Mouse (Mus musculus) heart, embryonic 12.5 days (tissue): ENCODE results near the gene Pemt. TPM values are rescaled to one million over a fixed set of nuclear protein-coding genes. Genes with fewer than 3 reads are reported as not detected.
A peak's percentile ranks its signal among the peaks of the same experiment; 100 is the strongest.

ENCODE experiments used
- ATAC-seq: fragments of 200-750 bp; cut with Nextera tagmentation; 2 replicates; pipeline ENCODE4 v1.8.0; 2017; ENCODE audit warnings: moderate TSS enrichment, moderate library complexity; ENCODE audit not compliant: insufficient number of reproducible peaks, low FRiP score
- H3K27ac ChIP-seq: fragments of 300-500 bp; sonication (generic); 2 replicates; pipeline ENCODE4 v1.5.1; 2016; ENCODE audit warnings: mild to moderate bottlenecking, moderate library complexity; ENCODE audit not compliant: poor library complexity, severe bottlenecking
- H3K27me3 ChIP-seq: fragments of 300-500 bp; sonication (generic); replicated peaks from 2 replicates; pipeline ENCODE4 v1.6.1; 2016; ENCODE audit warnings: mild to moderate bottlenecking, moderate library complexity
- H3K36me3 ChIP-seq: fragments of 300-500 bp; sonication (generic); 2 replicates; pipeline ENCODE4 v1.6.1; 2016; ENCODE audit warnings: mild to moderate bottlenecking, moderate library complexity
- H3K4me1 ChIP-seq: fragments of 300-500 bp; sonication (generic); replicated peaks from 2 replicates; pipeline ENCODE4 v1.6.1; 2016; ENCODE audit warnings: mild to moderate bottlenecking
- H3K4me2 ChIP-seq: fragments of 300-500 bp; sonication (generic); 2 replicates; pipeline ENCODE4 v1.6.1; 2016; ENCODE audit warnings: mild to moderate bottlenecking, moderate library complexity
- H3K4me3 ChIP-seq: fragments of 300-500 bp; sonication (generic); 2 replicates; pipeline ENCODE4 v1.5.1; 2016; ENCODE audit warnings: mild to moderate bottlenecking
- H3K9ac ChIP-seq: fragments of 300-500 bp; sonication (generic); 2 replicates; pipeline ENCODE4 v1.6.1; 2016; ENCODE audit warnings: mild to moderate bottlenecking, moderate library complexity
- H3K9me3 ChIP-seq: fragments of 300-500 bp; sonication (generic); replicated peaks from 2 replicates; pipeline ENCODE4 v1.6.1; 2016; ENCODE audit warnings: mild to moderate bottlenecking, moderate library complexity
- WGBS: fragments of 180-500 bp; shearing (Covaris S2); methylation state at CpG from one replicate; pipeline ENCODE4 v1.1.7; 2016; 5-methylcytosine and 5-hydroxymethylcytosine counted together
- polyA plus RNA-seq: library from polyadenylated mRNA; unstranded; fragments of >200 nt; fragmentation: Nextera tagmentation; extraction: Ambion mirVana; gene quantifications from 2 replicates; pipeline ENCODE4 v1.2.1, GENCODE M21; 2016

Gene Pemt
- polyA plus RNA-seq, 1 experiment from 2014 or later: 12.6 TPM

GRCm38 (mm10) chr11:59994318-59994717 lies 52.0 kb downstream of the Pemt start:
- Histone ChIP-seq H3K9me3 (peaks cover 8% of the 10 kb centered on the region; the same call in 1 of the 2 replicates), H3K27ac (peak overlapping the region; percentile 25), H3K4me1 (peaks cover 28% of the 10 kb centered on the region), H3K36me3 (no peaks in the 10 kb centered on the region), H3K27me3 (no peaks in the 10 kb centered on the region), H3K4me2 (peak overlapping the region; percentile 24), H3K9ac (no peak overlapping the region), H3K4me3 (no peak overlapping the region)
- ATAC-seq: no peak
- 31% methylated on average over 9 of the region's 9 CpGs for WGBS

- ATAC-seq: peak; percentile 53; the same call in 1 of the 2 replicates
- Histone ChIP-seq H3K36me3 (no peaks in the 10 kb centered on the region), H3K27ac (peak overlapping the region; percentile 77), H3K27me3 (no peaks in the 10 kb centered on the region), H3K4me3 (no peak overlapping the region), H3K4me1 (peaks cover 28% of the 10 kb centered on the region), H3K9me3 (peaks cover 8% of the 10 kb centered on the region; the same call in 1 of the 2 replicates), H3K9ac (no peak overlapping the region), H3K4me2 (no peak overlapping the region)
- 25% methylated on average over 8 of the region's 8 CpGs for WGBS
Measured at GRCm38 (mm10) chr11:59991365-59991764, 54.9 kb downstream of the Pemt start.

GRCm38 (mm10) chr11:59989406-59989805 lies 56.9 kb downstream of the Pemt start:
- no peaks in the 10 kb centered on the region for H3K36me3 ChIP-seq
- no peak overlapping the region for H3K9ac ChIP-seq
- no peak overlapping the region for H3K27ac ChIP-seq
- H3K4me1 ChIP-seq: peaks cover 22% of the 10 kb centered on the region
- peaks cover 8% of the 10 kb centered on the region; the same call in 1 of the 2 replicates for H3K9me3 ChIP-seq
- 72% methylated on average over 1 of the region's 1 CpGs for WGBS
- ATAC-seq: no peak
- no peak overlapping the region for H3K4me2 ChIP-seq
- no peaks in the 10 kb centered on the region for H3K27me3 ChIP-seq
- no peak overlapping the region for H3K4me3 ChIP-seq

GRCm38 (mm10) chr11:59977831-59978230 lies 68.5 kb downstream of the Pemt start:
- Histone ChIP-seq H3K9ac (no peak overlapping the region), H3K4me1 (peaks cover 6% of the 10 kb centered on the region; the same call in 1 of the 2 replicates), H3K9me3 (no peaks in the 10 kb centered on the region), H3K4me2 (no peak overlapping the region), H3K4me3 (no peak overlapping the region), H3K36me3 (no peaks in the 10 kb centered on the region), H3K27ac (no peak overlapping the region), H3K27me3 (no peaks in the 10 kb centered on the region)
- 81% methylated on average over 5 of the region's 5 CpGs for WGBS
- ATAC-seq: no peak

GRCm38 (mm10) chr11:59975241-59975640 lies 71.0 kb downstream of the Pemt start:
- Histone ChIP-seq H3K9ac (no peak overlapping the region), H3K27me3 (no peaks in the 10 kb centered on the region), H3K27ac (no peak overlapping the region), H3K9me3 (no peaks in the 10 kb centered on the region), H3K4me3 (no peak overlapping the region), H3K4me1 (peaks cover 28% of the 10 kb centered on the region), H3K4me2 (no peak overlapping the region), H3K36me3 (no peaks in the 10 kb centered on the region)
- no peak for ATAC-seq
- WGBS: 60% methylated on average over 10 of the region's 10 CpGs

GRCm38 (mm10) chr11:59973389-59973788 lies 72.9 kb downstream of the Pemt start:
- Histone ChIP-seq H3K9me3 (no peaks in the 10 kb centered on the region), H3K4me3 (no peak overlapping the region), H3K36me3 (no peaks in the 10 kb centered on the region), H3K4me1 (peaks cover 28% of the 10 kb centered on the region), H3K9ac (no peak overlapping the region), H3K27ac (no peak overlapping the region), H3K27me3 (no peaks in the 10 kb centered on the region), H3K4me2 (no peak overlapping the region)
- no peak for ATAC-seq
- WGBS: 80% methylated on average over 5 of the region's 5 CpGs

- peak overlapping the region; percentile 78 for H3K27ac ChIP-seq
- no peak overlapping the region for H3K4me3 ChIP-seq
- H3K4me1 ChIP-seq: peaks cover 28% of the 10 kb centered on the region
- no peaks in the 10 kb centered on the region for H3K9me3 ChIP-seq
- ATAC-seq: peak; percentile 66; the same call in 1 of the 2 replicates
- H3K36me3 ChIP-seq: no peaks in the 10 kb centered on the region
- WGBS: 35% methylated on average over 2 of the region's 2 CpGs
- H3K4me2 ChIP-seq: no peak overlapping the region
- H3K27me3 ChIP-seq: no peaks in the 10 kb centered on the region
- H3K9ac ChIP-seq: 0 out of 2 replicates have a peak overlapping the region, but pooled peaks have one; percentile 17
Measured at GRCm38 (mm10) chr11:59971691-59972090, 74.6 kb downstream of the Pemt start.

GRCm38 (mm10) chr11:59970780-59971179 lies 75.5 kb downstream of the Pemt start:
- peak overlapping the region; percentile 78; the same call in 1 of the 2 replicates for H3K27ac ChIP-seq
- H3K27me3 ChIP-seq: no peaks in the 10 kb centered on the region
- ATAC-seq: no peak
- no peak overlapping the region for H3K4me3 ChIP-seq
- H3K4me2 ChIP-seq: no peak overlapping the region
- H3K9ac ChIP-seq: no peak overlapping the region
- H3K36me3 ChIP-seq: no peaks in the 10 kb centered on the region
- WGBS: 70% methylated on average over 5 of the region's 5 CpGs
- H3K9me3 ChIP-seq: no peaks in the 10 kb centered on the region
- H3K4me1 ChIP-seq: peaks cover 37% of the 10 kb centered on the region

GRCm38 (mm10) chr11:59967765-59968164 lies 78.5 kb downstream of the Pemt start:
- Histone ChIP-seq H3K9ac (no peak overlapping the region), H3K4me2 (no peak overlapping the region), H3K27me3 (no peaks in the 10 kb centered on the region), H3K27ac (no peak overlapping the region), H3K9me3 (no peaks in the 10 kb centered on the region), H3K36me3 (peaks cover under 1% of the 10 kb centered on the region; the same call in 1 of the 2 replicates), H3K4me1 (peaks cover 55% of the 10 kb centered on the region), H3K4me3 (no peak overlapping the region)
- ATAC-seq: no peak
- WGBS: 68% methylated on average over 1 of the region's 1 CpGs

GRCm38 (mm10) chr11:59966102-59966483 lies 80.2 kb downstream of the Pemt start:
- no peak overlapping the region for H3K4me2 ChIP-seq
- no peaks in the 10 kb centered on the region for H3K9me3 ChIP-seq
- H3K4me1 ChIP-seq: peaks cover 59% of the 10 kb centered on the region
- no peak overlapping the region for H3K27ac ChIP-seq
- 65% methylated on average over 4 of the region's 4 CpGs for WGBS
- no peak overlapping the region for H3K9ac ChIP-seq
- no peak for ATAC-seq
- H3K36me3 ChIP-seq: peaks cover 16% of the 10 kb centered on the region
- no peak overlapping the region for H3K4me3 ChIP-seq
- no peaks in the 10 kb centered on the region for H3K27me3 ChIP-seq

GRCm38 (mm10) chr11:59965227-59966101 lies 80.8 kb downstream of the Pemt start:
- 30% methylated on average over 25 of the region's 25 CpGs for WGBS
- Histone ChIP-seq H3K9me3 (no peaks in the 10 kb centered on the region), H3K9ac (peak overlapping the region; percentile 81), H3K4me3 (peak overlapping the region; percentile 63), H3K4me2 (peak overlapping the region; percentile 97), H3K27me3 (no peaks in the 10 kb centered on the region), H3K4me1 (peaks cover 59% of the 10 kb centered on the region), H3K27ac (peak overlapping the region; percentile 82), H3K36me3 (peaks cover 20% of the 10 kb centered on the region)
- peak; percentile 69 for ATAC-seq
